Mouse (Mus musculus) kidney, embryonic 15.5 days (tissue): Measurements from ENCODE around the gene Krt14. TPM values are rescaled to one million over a fixed set of nuclear protein-coding genes. Genes with fewer than 3 reads are reported as not detected.
A peak's percentile ranks its signal among the peaks of the same experiment; 100 is the strongest.

Experiments
- ATAC-seq: fragments of 200-750 bp; cut with Nextera tagmentation; replicated peaks from 2 replicates; pipeline ENCODE4 v1.8.0; 2017; ENCODE audit warnings: moderate TSS enrichment; ENCODE audit not compliant: low FRiP score
- H3K27ac ChIP-seq: fragments of 300-500 bp; sonication (generic); 2 replicates; pipeline ENCODE4 v1.5.1; 2015; ENCODE audit warnings: mild to moderate bottlenecking, inconsistent platforms
- H3K27me3 ChIP-seq: fragments of 300-500 bp; sonication (generic); 2 replicates; pipeline ENCODE4 v1.6.1; 2015; ENCODE audit warnings: inconsistent platforms
- H3K36me3 ChIP-seq: fragments of 300-500 bp; sonication (generic); 2 replicates; pipeline ENCODE4 v1.6.1; 2015; ENCODE audit warnings: inconsistent platforms
- H3K4me1 ChIP-seq: fragments of 300-500 bp; sonication (generic); 2 replicates; pipeline ENCODE4 v1.6.1; 2015; ENCODE audit warnings: inconsistent platforms
- H3K4me2 ChIP-seq: fragments of 300-500 bp; sonication (generic); 2 replicates; pipeline ENCODE4 v1.6.1; 2015; ENCODE audit warnings: moderate library complexity, mild to moderate bottlenecking, inconsistent platforms
- H3K4me3 ChIP-seq: fragments of 300-500 bp; sonication (generic); replicated peaks from 2 replicates; pipeline ENCODE4 v1.5.1; 2015; ENCODE audit warnings: mild to moderate bottlenecking, inconsistent platforms
- H3K9ac ChIP-seq: fragments of 300-500 bp; sonication (generic); 2 replicates; pipeline ENCODE4 v1.6.1; 2015; ENCODE audit warnings: mild to moderate bottlenecking, inconsistent platforms
- H3K9me3 ChIP-seq: fragments of 300-500 bp; sonication (generic); replicated peaks from 2 replicates; pipeline ENCODE4 v1.6.1; 2016; ENCODE audit warnings: inconsistent platforms
- WGBS: fragments of 180-500 bp; shearing (Covaris S2); methylation state at CpG from one replicate; pipeline ENCODE4 v1.1.7; 2015; ENCODE audit warnings: mixed read lengths; 5-methylcytosine and 5-hydroxymethylcytosine counted together
- polyA plus RNA-seq: library from polyadenylated mRNA; unstranded; fragments of >200 nt; fragmentation: Nextera tagmentation; extraction: Ambion mirVana; gene quantifications from 2 replicates; pipeline ENCODE4 v1.2.1, GENCODE M21; 2015

Gene Krt14
- polyA plus RNA-seq, 1 experiment from 2014 or later: 5.8 TPM

DNA sequence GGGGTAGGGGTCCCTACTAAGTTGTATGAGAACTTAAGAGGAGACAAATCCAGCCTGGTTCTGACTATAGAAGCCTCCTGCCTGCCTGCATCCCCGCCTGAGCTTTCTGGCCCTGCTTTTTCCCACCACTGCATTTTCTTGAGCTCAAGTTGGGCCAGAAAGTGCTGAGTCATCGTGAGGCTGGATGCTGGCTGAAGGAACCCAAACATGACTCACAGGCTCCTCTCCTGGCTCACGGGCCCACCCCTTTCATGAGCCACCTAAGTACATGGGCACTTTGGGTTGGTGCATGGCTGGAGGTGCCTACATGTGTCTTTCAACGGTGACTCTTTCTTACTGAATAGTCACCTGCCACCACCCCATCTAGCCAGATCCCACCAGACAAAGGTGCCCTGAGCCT, 8.7 kb downstream of the Krt14 start:
- Histone ChIP-seq H3K4me1 (no peaks in the 10 kb centered on the region), H3K9me3 (no peaks in the 10 kb centered on the region), H3K4me2 (no peak overlapping the region), H3K36me3 (no peaks in the 10 kb centered on the region), H3K27ac (no peak overlapping the region), H3K4me3 (no peak overlapping the region), H3K27me3 (no peaks in the 10 kb centered on the region), H3K9ac (no peak overlapping the region)
- no peak for ATAC-seq
- 73% methylated on average over 4 of the region's 4 CpGs for WGBS

DNA sequence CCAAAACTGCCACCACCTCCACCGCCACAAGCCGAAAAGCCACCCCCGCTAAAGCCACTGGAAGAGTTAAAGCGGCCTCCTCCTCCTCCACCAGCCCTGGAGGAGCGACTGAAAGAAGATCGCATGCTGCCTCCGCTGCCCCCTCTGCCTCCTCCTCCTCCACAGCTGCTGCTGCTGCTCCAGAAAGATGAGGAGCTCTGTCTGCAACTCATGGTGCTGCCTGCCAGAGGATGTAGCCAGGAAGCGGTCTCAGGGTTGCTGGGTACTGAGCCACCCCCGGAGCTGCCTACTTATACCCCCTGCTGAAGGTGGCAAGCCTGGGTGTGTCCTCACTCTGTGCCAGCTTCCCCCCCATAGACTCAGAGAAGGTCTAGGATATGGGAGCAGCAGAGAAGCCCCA, 14.4 kb downstream of the Krt14 start, which contains the start of gene Krt9:
Gene Krt9, minus strand, starts transcription at position 255 of the 400 bp plus-strand sequence.
- 0 out of 2 replicates have a peak, but pooled peaks have one; percentile 52 for ATAC-seq
- no peaks in the 10 kb centered on the region for H3K36me3 ChIP-seq
- H3K9ac ChIP-seq: no peak within 1 kb of the TSS
- H3K27me3 ChIP-seq: 0 out of 2 replicates have a peak, but pooled peaks cover 3% of the 10 kb centered on the region
- H3K4me2 ChIP-seq: peak within 1 kb of the TSS; percentile 30; the same call in 1 of the 2 replicates
- H3K4me1 ChIP-seq: no peaks in the 10 kb centered on the region
- H3K4me3 ChIP-seq: no peak within 1 kb of the TSS
- 23% methylated on average over 9 of the region's 9 CpGs for WGBS
- no peak within 1 kb of the TSS for H3K27ac ChIP-seq
- no peaks in the 10 kb centered on the region for H3K9me3 ChIP-seq

DNA sequence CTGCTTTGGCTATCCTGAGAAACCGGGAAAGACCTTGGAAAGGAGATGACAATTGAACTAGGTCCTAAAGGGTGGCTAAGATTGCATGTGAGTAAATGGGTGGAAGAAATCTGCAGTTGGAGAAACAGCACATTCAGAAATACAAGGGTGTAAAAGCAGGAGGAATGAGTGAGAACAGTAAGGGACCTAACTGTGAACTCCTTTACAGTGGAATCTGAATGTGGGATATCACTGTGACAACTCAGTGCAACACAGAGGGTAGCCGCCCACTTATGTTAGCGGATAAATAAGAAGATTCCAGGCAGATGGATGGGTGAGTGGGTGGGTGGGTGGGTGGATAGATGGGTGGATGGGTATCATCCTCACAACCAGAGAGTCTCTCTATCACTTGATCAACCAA, 15.5 kb downstream of the Krt14 start:
- H3K36me3 ChIP-seq: no peaks in the 10 kb centered on the region
- H3K4me1 ChIP-seq: no peaks in the 10 kb centered on the region
- no peak overlapping the region for H3K4me2 ChIP-seq
- H3K4me3 ChIP-seq: no peak overlapping the region
- ATAC-seq: no peak
- 0 out of 2 replicates have a peak, but pooled peaks cover 3% of the 10 kb centered on the region for H3K27me3 ChIP-seq
- H3K9ac ChIP-seq: no peak overlapping the region
- no peaks in the 10 kb centered on the region for H3K9me3 ChIP-seq
- 89% methylated on average over 3 of the region's 3 CpGs for WGBS
- no peak overlapping the region for H3K27ac ChIP-seq

DNA sequence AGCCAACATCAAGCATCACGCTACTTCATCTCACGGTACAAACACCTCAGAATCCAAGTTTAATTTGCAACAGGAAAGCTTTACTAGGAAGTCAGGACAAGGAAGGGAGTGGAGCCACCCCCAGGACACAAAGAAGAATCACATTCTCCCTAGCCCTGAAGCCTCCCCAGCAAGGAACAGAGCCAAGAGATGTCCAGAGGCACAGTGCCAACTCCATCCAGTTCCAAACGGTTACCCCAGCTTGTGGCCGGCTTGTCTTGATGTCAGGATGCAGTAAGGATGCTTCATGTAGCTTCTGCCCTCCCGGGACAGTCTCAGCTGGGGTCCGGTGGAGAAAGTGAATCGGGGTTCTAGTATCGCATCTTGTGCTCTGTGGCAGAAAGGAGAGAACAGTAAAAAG, 20.6 kb downstream of the Krt14 start:
- H3K36me3 ChIP-seq: no peaks in the 10 kb centered on the region
- no peak for ATAC-seq
- H3K9me3 ChIP-seq: no peaks in the 10 kb centered on the region
- no peaks in the 10 kb centered on the region for H3K4me1 ChIP-seq
- WGBS: 88% methylated on average over 8 of the region's 8 CpGs
- 0 out of 2 replicates have a peak, but pooled peaks cover 3% of the 10 kb centered on the region for H3K27me3 ChIP-seq
- no peak overlapping the region for H3K4me2 ChIP-seq
- no peak overlapping the region for H3K4me3 ChIP-seq
- no peak overlapping the region for H3K27ac ChIP-seq
- no peak overlapping the region for H3K9ac ChIP-seq

DNA sequence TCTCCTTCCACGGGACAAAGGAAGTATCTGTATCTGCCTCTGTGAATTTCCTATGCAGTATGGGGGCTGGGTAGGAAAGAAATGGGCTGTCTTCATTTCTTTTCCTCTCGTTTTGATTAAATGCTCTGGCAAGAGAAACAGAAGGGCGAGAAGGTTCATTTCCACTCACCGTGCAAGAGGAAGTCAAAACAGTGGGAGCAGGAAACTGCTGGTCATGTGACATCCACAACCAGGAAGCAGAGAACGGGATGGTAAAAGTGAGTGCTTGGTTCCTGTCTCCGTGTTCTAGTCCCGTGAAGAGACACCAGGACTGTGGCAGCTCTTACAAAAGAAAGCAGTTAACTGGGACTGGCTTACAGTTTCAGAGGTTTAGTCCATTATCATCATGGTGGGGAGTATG, 25.6 kb downstream of the Krt14 start:
- Histone ChIP-seq H3K27ac (no peak overlapping the region), H3K4me2 (no peak overlapping the region), H3K9ac (no peak overlapping the region), H3K36me3 (no peaks in the 10 kb centered on the region), H3K4me3 (no peak overlapping the region), H3K4me1 (no peaks in the 10 kb centered on the region), H3K9me3 (no peaks in the 10 kb centered on the region), H3K27me3 (no peaks in the 10 kb centered on the region)
- 69% methylated on average over 7 of the region's 7 CpGs for WGBS
- ATAC-seq: no peak

DNA sequence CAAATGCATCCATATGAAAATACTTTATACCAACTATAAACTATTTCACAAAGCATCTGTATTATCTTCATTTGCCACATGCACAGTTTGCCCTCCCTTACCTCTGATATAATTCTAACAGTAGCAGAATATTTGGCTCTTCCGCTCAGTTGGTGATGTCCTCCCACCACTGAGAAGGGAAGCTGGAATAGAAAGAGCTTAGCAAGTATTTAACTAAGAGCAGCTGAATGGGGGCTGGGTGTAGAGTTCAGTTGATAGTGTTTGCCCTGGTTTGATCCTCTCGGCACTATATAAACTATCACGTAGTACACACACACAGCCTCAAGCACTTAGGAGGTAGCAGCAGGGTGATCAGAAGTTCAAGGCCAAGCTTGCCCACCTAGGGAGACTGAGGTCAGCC, 28.1 kb downstream of the Krt14 start:
- H3K9ac ChIP-seq: no peak overlapping the region
- H3K27me3 ChIP-seq: no peaks in the 10 kb centered on the region
- WGBS: 79% methylated on average over 3 of the region's 3 CpGs
- H3K4me3 ChIP-seq: no peak overlapping the region
- H3K9me3 ChIP-seq: no peaks in the 10 kb centered on the region
- H3K36me3 ChIP-seq: no peaks in the 10 kb centered on the region
- H3K27ac ChIP-seq: no peak overlapping the region
- no peak overlapping the region for H3K4me2 ChIP-seq
- no peaks in the 10 kb centered on the region for H3K4me1 ChIP-seq
- ATAC-seq: no peak

DNA sequence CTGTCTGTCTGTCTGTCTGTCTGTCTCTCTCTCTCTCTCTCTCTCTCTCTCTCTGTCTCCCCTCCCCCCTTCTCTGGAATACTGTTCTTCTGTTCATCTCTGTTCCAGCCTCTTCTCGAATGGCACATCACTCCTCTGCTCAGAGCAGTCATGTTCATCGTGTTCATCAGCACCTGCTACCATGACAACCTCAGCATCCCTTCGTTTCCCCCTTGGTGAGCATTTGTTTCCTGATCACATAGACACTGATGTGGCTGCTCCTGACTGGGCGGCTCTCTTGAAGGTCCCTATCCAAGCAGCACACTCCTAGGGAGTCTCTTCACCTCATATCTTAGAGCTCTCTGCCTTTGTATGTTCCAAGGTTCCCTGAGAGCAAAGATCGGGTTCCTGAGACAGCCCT, 29.0 kb downstream of the Krt14 start:
- H3K4me2 ChIP-seq: no peak overlapping the region
- ATAC-seq: no peak
- no peaks in the 10 kb centered on the region for H3K27me3 ChIP-seq
- no peak overlapping the region for H3K9ac ChIP-seq
- H3K36me3 ChIP-seq: no peaks in the 10 kb centered on the region
- H3K4me3 ChIP-seq: no peak overlapping the region
- H3K27ac ChIP-seq: no peak overlapping the region
- H3K4me1 ChIP-seq: no peaks in the 10 kb centered on the region
- no peaks in the 10 kb centered on the region for H3K9me3 ChIP-seq
- 78% methylated on average over 5 of the region's 5 CpGs for WGBS

DNA sequence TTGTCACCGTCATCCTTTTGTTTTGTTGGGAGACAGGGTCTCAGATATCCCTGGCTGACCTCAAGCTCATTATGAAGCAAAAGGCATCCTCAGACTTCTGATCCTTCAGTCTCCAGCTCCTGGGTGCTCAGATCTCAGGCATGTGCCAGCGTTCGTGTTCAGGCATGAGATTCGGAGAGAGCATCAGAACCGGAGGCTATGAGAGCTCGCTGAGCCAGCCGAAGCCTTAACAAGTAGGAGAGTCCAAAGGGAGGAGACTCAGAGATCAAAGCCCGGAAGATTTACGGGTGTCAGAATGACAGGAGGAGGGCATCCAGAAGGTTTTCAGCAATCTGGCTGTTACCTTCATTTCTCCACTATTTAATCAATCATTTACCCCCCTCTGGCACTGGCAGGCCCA, 30.6 kb downstream of the Krt14 start:
- 37% methylated on average over 9 of the region's 9 CpGs for WGBS
- ATAC-seq: no peak

DNA sequence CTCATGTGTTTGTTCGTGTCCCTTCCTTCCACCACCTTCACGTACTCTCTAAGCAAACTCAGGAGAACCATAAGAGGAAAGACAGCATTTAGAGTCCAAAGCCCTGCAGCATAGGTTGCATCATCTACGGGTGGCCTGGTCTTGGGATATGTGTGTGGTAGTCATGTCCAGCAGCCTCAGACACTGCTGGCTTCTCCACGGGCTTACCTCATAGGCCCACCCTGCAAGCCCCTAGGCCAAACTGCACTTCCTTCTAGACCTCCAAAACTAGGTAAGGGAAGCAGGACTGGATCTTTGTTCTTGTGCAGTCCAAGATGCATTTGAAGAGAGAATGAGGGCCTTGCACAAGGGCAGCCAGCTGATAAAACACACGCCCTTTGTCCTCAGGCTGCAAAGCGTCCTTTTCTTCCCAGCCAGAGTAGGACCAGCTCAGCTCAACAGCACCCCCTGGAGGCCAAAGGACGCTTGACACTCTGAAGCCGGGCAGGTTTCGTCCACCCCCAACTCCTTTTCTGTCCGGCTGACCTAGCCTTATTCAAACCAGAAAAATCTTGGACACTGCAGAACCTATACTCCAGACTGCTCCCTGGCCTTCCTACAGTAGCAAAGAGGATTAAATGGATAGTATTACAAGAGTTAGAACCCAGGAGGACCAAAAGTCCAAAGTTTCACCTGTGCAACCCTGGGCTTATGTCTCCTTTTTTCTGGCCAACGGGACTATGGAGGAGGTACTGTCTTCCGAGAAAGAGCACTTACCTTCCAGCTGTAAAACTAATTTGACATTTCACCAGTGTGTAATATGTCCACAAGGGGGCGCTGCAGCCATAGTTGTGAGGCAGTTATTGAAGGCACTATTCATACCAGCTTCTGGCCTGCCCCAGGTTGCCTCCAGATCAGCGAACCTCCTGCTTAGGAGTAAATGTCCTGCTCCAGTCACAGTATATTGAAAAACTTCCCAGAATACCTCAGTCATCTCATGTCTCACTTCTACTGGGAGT, 38.3 kb downstream of the Krt14 start:
- no peaks in the 10 kb centered on the region for H3K36me3 ChIP-seq
- no peak overlapping the region for H3K4me3 ChIP-seq
- WGBS: 28% methylated on average over 14 of the region's 14 CpGs
- H3K4me1 ChIP-seq: peaks cover 23% of the 10 kb centered on the region
- no peaks in the 10 kb centered on the region for H3K27me3 ChIP-seq
- H3K4me2 ChIP-seq: 0 out of 2 replicates have a peak overlapping the region, but pooled peaks have one; percentile 15
- H3K9ac ChIP-seq: no peak overlapping the region
- H3K9me3 ChIP-seq: no peaks in the 10 kb centered on the region
- no peak overlapping the region for H3K27ac ChIP-seq
- ATAC-seq: 0 out of 2 replicates have a peak, but pooled peaks have one; percentile 33

More for the DNA sequence above, 30.6 kb downstream of the Krt14 start:
- no peaks in the 10 kb centered on the region for H3K36me3 ChIP-seq
- no peak overlapping the region for H3K4me3 ChIP-seq
- no peaks in the 10 kb centered on the region for H3K9me3 ChIP-seq
- no peak overlapping the region for H3K27ac ChIP-seq
- no peaks in the 10 kb centered on the region for H3K27me3 ChIP-seq
- no peaks in the 10 kb centered on the region for H3K4me1 ChIP-seq
- no peak overlapping the region for H3K9ac ChIP-seq
- no peak overlapping the region for H3K4me2 ChIP-seq

DNA sequence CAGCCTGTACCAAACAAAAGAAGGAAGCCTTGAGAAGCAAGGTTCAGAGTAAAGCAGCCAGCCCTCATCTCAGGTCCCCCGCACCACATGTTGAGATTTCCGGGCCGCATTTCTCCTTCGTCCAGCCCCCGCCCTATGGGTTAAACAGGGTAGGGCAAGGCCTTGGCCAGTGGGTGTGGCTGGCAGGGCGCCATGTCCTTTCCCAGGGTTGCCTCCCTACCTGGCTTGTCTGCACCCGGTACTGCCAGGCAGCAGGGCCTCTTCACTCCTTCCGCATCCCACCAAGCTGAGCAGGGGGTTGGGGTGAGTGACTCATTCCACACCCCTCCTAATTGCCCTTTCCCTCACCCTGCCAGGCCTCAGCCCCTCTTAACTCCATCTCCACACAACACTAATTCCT, 39.3 kb downstream of the Krt14 start:
- H3K9ac ChIP-seq: no peak overlapping the region
- H3K4me2 ChIP-seq: no peak overlapping the region
- no peaks in the 10 kb centered on the region for H3K36me3 ChIP-seq
- H3K4me1 ChIP-seq: peaks cover 24% of the 10 kb centered on the region
- 53% methylated on average over 8 of the region's 8 CpGs for WGBS
- no peaks in the 10 kb centered on the region for H3K27me3 ChIP-seq
- H3K4me3 ChIP-seq: no peak overlapping the region
- no peaks in the 10 kb centered on the region for H3K9me3 ChIP-seq
- peak; percentile 73; the same call in 1 of the 2 replicates for ATAC-seq
- no peak overlapping the region for H3K27ac ChIP-seq

DNA sequence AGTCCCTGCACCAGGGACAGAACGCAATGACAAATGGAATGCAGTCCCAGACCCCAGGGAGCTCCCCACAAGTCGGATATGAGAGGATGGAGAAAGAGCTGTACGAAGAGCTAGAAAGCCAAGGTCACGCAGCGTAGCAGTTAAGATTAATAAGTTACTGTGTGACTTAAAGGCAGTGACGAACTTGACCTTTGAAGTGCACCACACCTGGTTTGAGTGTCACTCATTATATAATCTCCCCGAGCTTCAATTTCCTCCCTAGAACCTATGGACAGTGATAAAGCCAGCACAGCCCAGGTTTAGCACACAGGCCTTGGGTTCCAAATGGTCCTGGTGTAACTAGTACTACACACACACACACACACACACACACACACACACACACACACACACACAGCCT, 43.0 kb downstream of the Krt14 start:
- Histone ChIP-seq H3K9ac (no peak overlapping the region), H3K9me3 (no peaks in the 10 kb centered on the region), H3K27me3 (no peaks in the 10 kb centered on the region), H3K27ac (peak overlapping the region; percentile 68), H3K36me3 (no peaks in the 10 kb centered on the region), H3K4me1 (peaks cover 24% of the 10 kb centered on the region), H3K4me3 (no peak overlapping the region), H3K4me2 (no peak overlapping the region)
- WGBS: 30% methylated on average over 7 of the region's 7 CpGs
- ATAC-seq: 0 out of 2 replicates have a peak, but pooled peaks have one; percentile 20

DNA sequence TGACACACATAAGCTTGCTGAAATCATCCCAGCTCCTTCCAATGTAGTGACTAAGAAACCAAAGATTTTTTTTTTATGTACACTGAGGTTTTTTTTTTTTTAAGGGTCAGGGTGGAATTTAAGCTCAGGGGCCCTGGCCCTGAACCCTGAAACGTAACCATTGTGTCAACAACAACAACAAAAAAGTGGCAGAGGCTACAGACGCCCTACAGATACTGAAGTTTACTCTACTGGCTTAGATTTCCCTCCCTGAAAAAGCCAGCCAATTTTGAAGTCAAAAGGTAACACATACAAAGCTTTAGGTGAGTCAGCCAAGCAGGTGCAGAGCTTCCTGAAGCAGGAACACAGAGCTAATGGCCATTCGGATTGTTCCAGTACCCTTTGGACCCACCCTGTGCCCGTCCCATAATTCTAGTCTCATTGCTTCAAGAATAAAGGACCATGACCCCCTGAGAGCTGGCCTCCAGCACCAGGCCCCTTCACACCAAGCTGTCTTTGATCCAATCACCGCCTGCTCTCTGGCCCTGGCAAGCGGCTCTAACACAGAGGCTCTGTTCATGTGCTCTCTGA, 49.4 kb downstream of the Krt14 start:
- Histone ChIP-seq H3K27me3 (no peaks in the 10 kb centered on the region), H3K9ac (no peak overlapping the region), H3K9me3 (no peaks in the 10 kb centered on the region), H3K27ac (no peak overlapping the region), H3K4me3 (no peak overlapping the region), H3K36me3 (no peaks in the 10 kb centered on the region), H3K4me1 (0 out of 2 replicates have a peak, but pooled peaks cover 9% of the 10 kb centered on the region), H3K4me2 (no peak overlapping the region)
- 48% methylated on average over 6 of the region's 6 CpGs for WGBS
- ATAC-seq: no peak
